Mouse (Mus musculus) urinary bladder, postnatal 14 days (tissue): Measurements from ENCODE around the gene Trim46.

Experiments used
- DNase-seq: peaks from one replicate; pipeline ENCODE4 v3.0.0; 2021; ENCODE audit warnings: low spot score

Gene Trim46

GRCm38 (mm10) chr3:89246261-89247100 is at the start of gene Trim46:
Gene Trim46 (minus strand): TSS chr3:89246309.
- DNase-seq: peak; percentile 89

- DNase-seq: no peak
Measured at GRCm38 (mm10) chr3:89295685-89296230, 49.6 kb upstream of the Trim46 start.

- no peak for DNase-seq
Measured at GRCm38 (mm10) chr3:89294195-89294594, 48.1 kb upstream of the Trim46 start.

- DNase-seq: no peak
Measured at GRCm38 (mm10) chr3:89293247-89293918, 47.3 kb upstream of the Trim46 start.

- no peak for DNase-seq
Measured at GRCm38 (mm10) chr3:89292303-89292702, 46.2 kb upstream of the Trim46 start.

GRCm38 (mm10) chr3:89291874-89292273 is 45.8 kb upstream of the Trim46 start:
- no peak for DNase-seq

- no peak for DNase-seq
Measured at GRCm38 (mm10) chr3:89288503-89288928, 42.4 kb upstream of the Trim46 start.

- DNase-seq: no peak
Measured at GRCm38 (mm10) chr3:89287286-89287685, 41.2 kb upstream of the Trim46 start.

- no peak for DNase-seq
Measured at GRCm38 (mm10) chr3:89285526-89285925, 39.4 kb upstream of the Trim46 start.

GRCm38 (mm10) chr3:89284261-89284660 is 38.2 kb upstream of the Trim46 start:
- DNase-seq: no peak

- no peak for DNase-seq
Measured at GRCm38 (mm10) chr3:89282291-89282643, 36.2 kb upstream of the Trim46 start.

- DNase-seq: peak; percentile 87
Measured at GRCm38 (mm10) chr3:89281579-89282290, 35.6 kb upstream of the Trim46 start.

GRCm38 (mm10) chr3:89280606-89281511 is 34.8 kb upstream of the Trim46 start, which contains the start of gene Efna1:
Gene Efna1 (minus strand): TSS chr3:89281142.
- DNase-seq: peak; percentile 76

- DNase-seq: peak; percentile 46
Measured at GRCm38 (mm10) chr3:89280050-89280605, 34.0 kb upstream of the Trim46 start.

- DNase-seq: peak; percentile 91
Measured at GRCm38 (mm10) chr3:89279153-89279890, 33.2 kb upstream of the Trim46 start.

- DNase-seq: peak; percentile 12
Measured at GRCm38 (mm10) chr3:89278643-89279042, 32.5 kb upstream of the Trim46 start.

- peak; percentile 26 for DNase-seq
Measured at GRCm38 (mm10) chr3:89278107-89278506, 32.0 kb upstream of the Trim46 start.

GRCm38 (mm10) chr3:89277281-89278021 is 31.3 kb upstream of the Trim46 start:
- DNase-seq: peak; percentile 79

- no peak for DNase-seq
Measured at GRCm38 (mm10) chr3:89276061-89276460, 30.0 kb upstream of the Trim46 start.
